ENCODE assay signal across 17 mouse cellular contexts in genomic region chr19:55854389-55854788, GRCm38 (mm10).
"Had no signal": no experiment of that assay in that cellular context is flagged by ENCODE, and none has a peak within 500 bp of the region (broad histone marks: within the 10 kb centered on the region; RNA-seq: fewer than 3 reads in every experiment).

No protein-coding gene starts in this region.

- H3K27me3 ChIP-seq: lung, embryonic 15.5 days; midbrain, embryonic 13.5 days; midbrain, embryonic 15.5 days had no signal

- H3K36me3 ChIP-seq: liver, embryonic 15.5 days; lung, embryonic 15.5 days; midbrain, embryonic 13.5 days; midbrain, embryonic 15.5 days had no signal

- H3K4me3 ChIP-seq: liver, embryonic 15.5 days; lung, embryonic 15.5 days; megakaryocyte, embryonic 14.5 days; midbrain, embryonic 13.5 days; midbrain, embryonic 15.5 days had no signal

- H3K9me3 ChIP-seq: liver, embryonic 15.5 days; lung, embryonic 15.5 days; megakaryocyte, embryonic 14.5 days; midbrain, embryonic 13.5 days; midbrain, embryonic 15.5 days had no signal

- H3K4me1 ChIP-seq: liver, embryonic 15.5 days; megakaryocyte, embryonic 14.5 days had no signal

- DNase-seq: liver, postnatal 0 days; lung, adult 2 months; lung, postnatal 14 days; lung, postnatal 36 days; right cerebral cortex, postnatal 14 days; spleen, adult 18-20 months; thymus, adult 2 months; thymus, postnatal 25 days; thymus, postnatal 4 days had no signal

- H3K27ac ChIP-seq: liver, embryonic 15.5 days; lung, embryonic 15.5 days; macrophage; midbrain, embryonic 13.5 days; midbrain, embryonic 15.5 days had no signal

- H3K9ac ChIP-seq: liver, embryonic 15.5 days; liver, postnatal 0 days; lung, embryonic 15.5 days; midbrain, embryonic 13.5 days; midbrain, embryonic 15.5 days had no signal

- ATAC-seq: liver, postnatal 0 days; lung, postnatal 0 days; midbrain, embryonic 13.5 days; midbrain, embryonic 15.5 days had no signal

- H3K4me2 ChIP-seq: liver, embryonic 15.5 days; lung, embryonic 15.5 days; midbrain, embryonic 11.5 days; midbrain, embryonic 13.5 days; midbrain, embryonic 15.5 days had no signal
